Mouse (Mus musculus) myocyte (in vitro differentiated cells): ENCODE results near the gene Eipr1. TPM values are rescaled to one million over a fixed set of nuclear protein-coding genes. Genes with fewer than 3 reads are reported as not detected.

Experiments used
- H3K27me3 ChIP-seq: one replicate; pipeline ENCODE4 v1.6.1; 2011; ENCODE audit not compliant: control insufficient read depth, insufficient read depth, insufficient read length
- H3K36me3 ChIP-seq: one replicate; pipeline ENCODE4 v1.6.1; 2011; ENCODE audit not compliant: control insufficient read depth, insufficient read depth
- H3K4me2 ChIP-seq: one replicate; pipeline ENCODE4 v1.6.1; 2011; ENCODE audit warnings: low read depth, control low read depth
- H3K4me3 ChIP-seq: one replicate; pipeline ENCODE4 v1.5.1; 2011; ENCODE audit warnings: mild to moderate bottlenecking, control low read depth, moderate library complexity
- H3K79me2 ChIP-seq: one replicate; pipeline ENCODE4 v1.6.1; 2011; ENCODE audit not compliant: control insufficient read depth, insufficient read depth
- H3ac ChIP-seq: one replicate; pipeline ENCODE4 v1.6.1; 2011; ENCODE audit not compliant: control insufficient read depth, insufficient read length
- CEBPB ChIP-seq: IDR thresholded peaks from 2 replicates; pipeline ENCODE4 v1.6.1; 2011; ENCODE audit warnings: mild to moderate bottlenecking, moderate library complexity; ENCODE audit not compliant: poor library complexity, insufficient read depth, severe bottlenecking
- E2F4 ChIP-seq: IDR thresholded peaks from one replicate; pipeline ENCODE4 v1.6.1; 2011; ENCODE audit warnings: mild to moderate bottlenecking, control low read depth, moderate library complexity; ENCODE audit not compliant: insufficient read depth
- MAX ChIP-seq: IDR thresholded peaks from one replicate; pipeline ENCODE4 v1.6.1; 2011; ENCODE audit warnings: low read depth, mild to moderate bottlenecking, control low read depth
- MYOD1 ChIP-seq, 3 experiments: IDR thresholded peaks; one replicate each; pipeline ENCODE4 v1.6.1; 2011; ENCODE audit warnings: control low read depth in 2 of 3, low read depth in 2 of 3, mild to moderate bottlenecking in 2 of 3, moderate library complexity in 1 of 3; ENCODE audit not compliant: insufficient read length in 2 of 3, control insufficient read depth in 1 of 3
- MYOG ChIP-seq, 3 experiments: IDR thresholded peaks; one replicate each; pipeline ENCODE4 v1.6.1; 2011; ENCODE audit warnings: control low read depth in 2 of 3, low read depth in 2 of 3, mild to moderate bottlenecking in 2 of 3; ENCODE audit not compliant: insufficient read length in 2 of 3, control insufficient read depth in 1 of 3, insufficient read depth in 1 of 3
- POLR2A ChIP-seq: IDR thresholded peaks from one replicate; pipeline ENCODE4 v1.6.1; 2011; ENCODE audit warnings: low read depth, mild to moderate bottlenecking, control low read depth, moderate library complexity; ENCODE audit not compliant: insufficient read length
- POLR2AphosphoS2 ChIP-seq: IDR thresholded peaks from one replicate; pipeline ENCODE4 v1.6.1; 2011; ENCODE audit warnings: low read depth, control low read depth; ENCODE audit not compliant: insufficient read length
- REST ChIP-seq: IDR thresholded peaks from one replicate; pipeline ENCODE4 v1.6.1; 2011; ENCODE audit warnings: mild to moderate bottlenecking, control low read depth, moderate library complexity; ENCODE audit not compliant: insufficient read depth, insufficient read length
- SRF ChIP-seq: IDR thresholded peaks from one replicate; pipeline ENCODE4 v1.6.1; 2011; ENCODE audit warnings: low read depth; ENCODE audit not compliant: control insufficient read depth, insufficient read length
- TCF12 ChIP-seq: IDR thresholded peaks from one replicate; pipeline ENCODE4 v1.6.1; 2011; ENCODE audit warnings: mild to moderate bottlenecking, control low read depth; ENCODE audit not compliant: poor library complexity, insufficient read depth, severe bottlenecking
- TCF3 ChIP-seq: IDR thresholded peaks from one replicate; pipeline ENCODE4 v1.6.1; 2011; ENCODE audit warnings: low read depth, control low read depth; ENCODE audit not compliant: insufficient read length
- USF1 ChIP-seq: IDR thresholded peaks from one replicate; pipeline ENCODE4 v1.6.1; 2011; ENCODE audit warnings: low read depth, mild to moderate bottlenecking, control low read depth, moderate library complexity
- polyA plus RNA-seq: library from polyadenylated mRNA; unstranded; fragments of >200 nt; fragmentation: generic; extraction: Trizol; gene quantifications from one replicate; pipeline ENCODE4 v1.2.1, GENCODE M21; 2012; ENCODE audit warnings: missing spikeins

The Eipr1 gene
- polyA plus RNA-seq, 1 experiment: 19.5 TPM

DNA sequence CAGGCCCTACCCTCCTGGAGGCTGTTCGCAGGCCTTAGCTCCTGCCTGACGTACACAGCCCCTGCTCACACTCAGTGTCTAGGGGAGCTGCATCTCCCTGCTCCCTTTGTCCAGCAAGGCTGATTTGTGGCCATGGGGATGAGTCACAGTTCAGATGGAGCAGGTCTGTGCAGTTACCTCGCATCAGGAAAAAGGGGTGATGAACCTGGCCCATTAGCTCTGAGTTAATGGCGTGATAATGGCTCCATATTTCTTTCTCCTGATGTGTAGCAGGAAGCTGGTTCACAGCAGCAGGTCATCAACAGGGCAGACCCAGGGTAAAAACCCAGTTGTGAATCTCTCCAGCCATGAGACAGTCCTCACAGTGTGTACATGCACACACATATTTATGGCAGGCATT, 151.5 kb downstream of the Eipr1 start:
- Histone ChIP-seq H3K4me3 (no peak overlapping the region), H3ac (no peak overlapping the region), H3K36me3 (no peaks in the 10 kb centered on the region), H3K27me3 (no peaks in the 10 kb centered on the region), H3K4me2 (no peak overlapping the region), H3K79me2 (no peaks in the 10 kb centered on the region)
- TF ChIP-seq TCF12: no peak
- TF ChIP-seq MYOD1 (IDR thresholded peaks at IDR 0.05; ENCODE audit: control insufficient read depth in 1 of 3, insufficient read length in 2 of 3, low read depth in 2 of 3): no peak
- no peak for TF ChIP-seq SRF
- TF ChIP-seq TCF3: no peak
- TF ChIP-seq POLR2AphosphoS2: no peak
- TF ChIP-seq POLR2A: no peak
- TF ChIP-seq MAX: no peak
- TF ChIP-seq CEBPB: no peak

DNA sequence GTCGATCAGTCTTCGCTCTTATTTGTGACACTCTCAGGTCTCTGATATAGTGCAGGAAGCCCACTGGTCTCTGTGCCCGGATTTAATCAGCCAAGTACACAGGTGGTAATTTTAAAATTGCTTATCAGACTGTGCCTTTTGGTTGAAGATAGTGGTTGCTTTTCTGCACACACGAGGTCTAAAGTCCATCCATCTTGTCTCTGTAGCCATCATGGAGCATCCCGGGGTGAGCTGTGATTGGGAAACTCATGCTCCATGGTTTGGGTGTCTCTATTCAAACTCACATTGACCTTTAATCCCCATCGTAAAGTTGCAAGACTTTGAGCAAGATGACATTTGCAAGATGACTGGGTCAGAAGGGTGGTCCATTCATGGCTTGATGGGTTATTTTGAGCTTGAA, 153.9 kb downstream of the Eipr1 start:
- Histone ChIP-seq H3K4me3 (no peak overlapping the region), H3K79me2 (no peaks in the 10 kb centered on the region), H3K4me2 (no peak overlapping the region), H3ac (no peak overlapping the region), H3K27me3 (no peaks in the 10 kb centered on the region), H3K36me3 (no peaks in the 10 kb centered on the region)
- TF ChIP-seq MAX (no peak), MYOD1 (IDR thresholded peaks at IDR 0.05; ENCODE audit: control insufficient read depth in 1 of 3, insufficient read length in 2 of 3, low read depth in 2 of 3) (no peak), TCF12 (no peak), E2F4 (no peak), USF1 (no peak), TCF3 (no peak), POLR2A (no peak), POLR2AphosphoS2 (no peak), REST (no peak), CEBPB (no peak), MYOG (IDR thresholded peaks at IDR 0.05; ENCODE audit: control insufficient read depth in 1 of 3, insufficient read depth in 1 of 3, insufficient read length in 2 of 3, low read depth in 2 of 3) (no peak), SRF (no peak)

DNA sequence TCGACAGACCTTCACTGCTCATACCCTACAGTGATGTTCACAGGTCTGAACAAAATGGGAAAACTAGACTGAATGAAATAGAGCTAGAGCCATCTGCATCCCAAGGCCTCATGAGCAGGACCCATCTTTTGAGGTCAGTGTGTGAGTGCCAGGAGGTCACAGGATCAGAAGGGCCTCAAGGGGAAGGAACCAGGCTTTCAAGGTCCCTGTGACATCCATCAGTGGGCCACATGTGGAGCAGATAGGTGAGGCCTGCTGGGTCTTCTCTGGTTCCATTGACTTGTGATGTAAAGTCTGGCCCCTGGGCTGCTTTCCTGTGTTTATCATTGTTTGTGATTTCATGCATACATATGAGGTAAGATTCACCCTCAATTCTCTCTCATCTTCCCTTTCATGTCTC, 154.4 kb downstream of the Eipr1 start:
- no peaks in the 10 kb centered on the region for H3K79me2 ChIP-seq
- no peak overlapping the region for H3K4me3 ChIP-seq
- H3K27me3 ChIP-seq: no peaks in the 10 kb centered on the region
- H3K4me2 ChIP-seq: no peak overlapping the region
- no peak overlapping the region for H3ac ChIP-seq
- no peaks in the 10 kb centered on the region for H3K36me3 ChIP-seq
- no peak for TF ChIP-seq SRF
- TF ChIP-seq E2F4: no peak
- no peak for TF ChIP-seq TCF3
- no peak for TF ChIP-seq POLR2AphosphoS2
- TF ChIP-seq MYOG (IDR thresholded peaks at IDR 0.05; ENCODE audit: control insufficient read depth in 1 of 3, insufficient read depth in 1 of 3, insufficient read length in 2 of 3, low read depth in 2 of 3): no peak
- no peak for TF ChIP-seq MAX

DNA sequence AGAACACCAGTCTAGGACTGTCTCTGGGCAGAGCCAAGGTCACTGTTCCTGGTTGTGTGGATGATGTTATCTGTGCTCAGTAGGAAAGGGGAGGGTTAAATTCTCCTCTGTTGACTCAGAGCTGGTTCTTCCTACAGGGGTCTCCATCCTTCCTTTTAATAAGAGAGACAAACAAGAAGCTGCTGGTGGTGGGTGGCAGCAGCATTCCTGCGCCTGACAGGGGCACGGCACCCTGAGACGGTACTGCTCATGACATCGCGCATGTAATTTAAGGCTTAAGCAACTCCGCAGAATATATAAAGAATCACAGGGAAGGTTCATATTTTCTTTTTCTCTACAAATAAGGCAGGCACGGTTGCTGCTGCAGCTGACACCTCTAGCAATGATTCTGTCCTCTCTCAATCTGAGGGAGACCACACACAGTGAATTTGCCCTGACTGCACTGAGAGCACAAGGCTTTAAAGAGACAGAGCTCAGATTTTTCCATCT, 155.2 kb downstream of the Eipr1 start:
- no peaks in the 10 kb centered on the region for H3K27me3 ChIP-seq
- H3K4me3 ChIP-seq: no peak overlapping the region
- no peak for TF ChIP-seq TCF3
- TF ChIP-seq POLR2A: no peak
- TF ChIP-seq REST: no peak
- no peak for TF ChIP-seq SRF
- no peak for TF ChIP-seq TCF12
- no peak for TF ChIP-seq MYOD1 (IDR thresholded peaks at IDR 0.05; ENCODE audit: control insufficient read depth in 1 of 3, insufficient read length in 2 of 3, low read depth in 2 of 3)
- no peak for TF ChIP-seq USF1
- no peak for TF ChIP-seq POLR2AphosphoS2
- H3K36me3 ChIP-seq: no peaks in the 10 kb centered on the region
- H3K4me2 ChIP-seq: no peak overlapping the region
- no peak overlapping the region for H3ac ChIP-seq
- no peaks in the 10 kb centered on the region for H3K79me2 ChIP-seq

DNA sequence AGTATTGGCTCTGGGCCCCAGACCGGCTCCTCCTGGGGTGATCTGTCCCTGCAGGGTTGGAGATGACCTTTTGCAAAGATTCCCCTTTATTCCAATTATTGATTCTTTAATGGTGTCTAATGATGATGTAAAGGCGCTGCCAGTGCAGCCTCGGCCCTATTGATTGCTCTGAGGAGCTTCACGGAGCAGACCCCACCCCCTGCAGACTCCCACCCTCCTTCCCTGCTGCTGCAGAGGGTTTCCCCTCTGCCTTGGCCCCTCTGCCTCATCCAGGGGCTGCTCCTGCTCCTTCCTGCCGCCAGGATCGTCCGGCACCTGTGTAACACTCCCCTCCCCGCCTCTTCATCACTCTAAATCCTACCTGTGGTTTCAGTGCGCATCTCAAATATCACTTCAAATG, 156.2 kb downstream of the Eipr1 start:
- TF ChIP-seq TCF3: no peak
- Histone ChIP-seq H3K36me3 (no peaks in the 10 kb centered on the region), H3K4me3 (no peak overlapping the region), H3ac (no peak overlapping the region), H3K4me2 (no peak overlapping the region), H3K27me3 (no peaks in the 10 kb centered on the region), H3K79me2 (no peaks in the 10 kb centered on the region)
